Mouse (Mus musculus): ENCODE results near the gene Allc.

GRCm38 (mm10) chr12:28625407-28625806 lies 43.1 kb upstream of the Allc start:
- TF ChIP-seq MAZ (IDR thresholded peaks at IDR 0.05; ENCODE audit: low read depth, low read length) (no peak), EP300 (IDR thresholded peaks at IDR 0.05; ENCODE audit: low read depth in 1 of 2, low read length in 2 of 2) (no peak), TBP (IDR thresholded peaks at IDR 0.05; ENCODE audit: low read depth, low read length) (no peak), USF2 (IDR thresholded peaks at IDR 0.05; ENCODE audit: borderline replicate concordance in 1 of 2, insufficient read depth in 1 of 2, low read depth in 1 of 2, low read length in 2 of 2) (no peak), ELF1 (IDR thresholded peaks at IDR 0.05; ENCODE audit: low read depth, low read length) (no peak)

Data from MEL (cell line).